Mouse (Mus musculus) hematopoietic stem cell, adult 5-6 weeks (primary cell): ENCODE measurements around the gene Psen2. TPM values are rescaled to one million over a fixed set of nuclear protein-coding genes. Genes with fewer than 3 reads are reported as not detected.

Experiments used
- ATAC-seq, 2 experiments: fragments of 125-278 bp in 1 of 2; replicated peaks in 1 of 2; 2 replicates each; pipeline ENCODE4 v1.8.0; 2016 to 2017; ENCODE audit warnings: inconsistent platforms in 2 of 2, mild to moderate bottlenecking in 2 of 2, moderate number of reproducible peaks in 2 of 2, low read depth in 1 of 2, moderate TSS enrichment in 1 of 2; ENCODE audit not compliant: low FRiP score in 2 of 2, poor library complexity in 2 of 2, severe bottlenecking in 2 of 2, insufficient read depth in 1 of 2, low TSS enrichment in 1 of 2
- total RNA-seq: library from RNA; stranded (forward); fragments of 172-1452, 232-1000 nt; gene quantifications from 2 replicates; pipeline ENCODE4 v1.2.3, GENCODE M21; 2017

Gene Psen2
- total RNA-seq, 1 experiment from 2014 or later, result 34.0 TPM

- ATAC-seq, result peak; percentile 77 to 92
These were observed 37.6 kb downstream of the Psen2 start for GRCm38 (mm10) chr1:180225500-180226220.

GRCm38 (mm10) chr1:180222007-180222406 lies 41.2 kb downstream of the Psen2 start:
- no peak for ATAC-seq

- ATAC-seq, result no peak
These were observed 42.3 kb downstream of the Psen2 start for GRCm38 (mm10) chr1:180220791-180221542.

GRCm38 (mm10) chr1:180216541-180217276 lies 46.5 kb downstream of the Psen2 start:
- no peak for ATAC-seq

- ATAC-seq, result peak; percentile 84 to 96
These were observed 48.2 kb downstream of the Psen2 start for GRCm38 (mm10) chr1:180215044-180215443.

- ATAC-seq, result no peak
These were observed 50.3 kb downstream of the Psen2 start for GRCm38 (mm10) chr1:180212911-180213310.

GRCm38 (mm10) chr1:180210781-180211271 lies 52.4 kb downstream of the Psen2 start:
- ATAC-seq, result no peak

- ATAC-seq, result no peak
These were observed 53.2 kb downstream of the Psen2 start for GRCm38 (mm10) chr1:180210031-180210432.

- ATAC-seq, result no peak
These were observed 54.9 kb downstream of the Psen2 start for GRCm38 (mm10) chr1:180208370-180208769.

GRCm38 (mm10) chr1:180200722-180201121 lies 62.5 kb downstream of the Psen2 start:
- no peak for ATAC-seq

- ATAC-seq, result no peak
These were observed 63.6 kb downstream of the Psen2 start for GRCm38 (mm10) chr1:180199715-180200050.

GRCm38 (mm10) chr1:180198959-180199714 lies 64.1 kb downstream of the Psen2 start, which contains the start of gene Coq8a:
Coq8a (minus strand) TSS chr1:180199602.
- 0 out of 4 replicates have a peak, but pooled peaks of 1 of the 2 experiments have one; percentile 4 for ATAC-seq

- ATAC-seq, result no peak
These were observed 65.3 kb downstream of the Psen2 start for GRCm38 (mm10) chr1:180197956-180198355.

GRCm38 (mm10) chr1:180196508-180196907 lies 66.7 kb downstream of the Psen2 start:
- no peak for ATAC-seq

GRCm38 (mm10) chr1:180195703-180196381 lies 67.4 kb downstream of the Psen2 start:
- ATAC-seq, result peak; percentile 97

GRCm38 (mm10) chr1:180194781-180195471 lies 68.3 kb downstream of the Psen2 start:
- ATAC-seq, result peak; percentile 47 to 50; a peak in 3 of 4 replicates
